ENCODE assay signal across 9 mouse cellular contexts in the genomic region with DNA sequence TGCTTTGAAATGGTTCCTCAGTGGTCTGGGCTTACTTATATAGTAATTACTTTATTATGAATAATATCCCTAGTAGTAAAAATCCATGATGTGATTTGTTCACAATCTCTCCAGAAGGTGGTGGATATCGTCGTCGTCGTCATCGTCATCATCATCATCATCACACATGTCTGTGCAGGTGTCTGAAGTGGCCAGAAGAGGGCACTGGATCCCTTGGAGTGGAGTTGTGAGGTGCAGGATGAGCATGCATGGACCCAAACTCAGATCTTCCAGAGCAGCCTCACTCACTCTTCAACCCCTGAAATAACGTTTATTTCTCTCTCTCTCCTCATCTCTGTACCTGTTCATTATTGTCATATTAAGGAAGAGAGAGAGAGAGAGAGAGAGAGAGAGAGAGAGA. TPM values are rescaled to one million over a fixed set of nuclear protein-coding genes. Genes with fewer than 3 reads are reported as not detected.
A peak's percentile ranks its signal among the peaks of the same experiment; 100 is the strongest.
DNase-seq lines count a peak whose midpoint lies in the region; ATAC-seq and TF ChIP-seq lines count a peak whose summit lies in the region.
"Had no signal": no experiment of that assay in that cellular context is flagged by ENCODE, and none has a peak within 500 bp of the region (broad histone marks: within the 10 kb centered on the region; RNA-seq: fewer than 3 reads in every experiment).

No protein-coding gene starts in this region.

- H3K4me1 ChIP-seq in forebrain, embryonic 15.5 days, result peaks cover 5% of the 10 kb centered on the region; the same call in 1 of the 2 replicates
- H3K4me1 ChIP-seq: liver, embryonic 15.5 days had no signal

- H3K27me3 ChIP-seq in forebrain, embryonic 15.5 days, result no peaks in the 10 kb centered on the region
- H3K27me3 ChIP-seq: liver, embryonic 15.5 days had no signal

- H3K27ac ChIP-seq in forebrain, embryonic 15.5 days (replicated peaks), result no peak overlapping the region
- H3K27ac ChIP-seq: liver, embryonic 15.5 days had no signal

- no peaks in the 10 kb centered on the region for H3K36me3 ChIP-seq in forebrain, embryonic 15.5 days
- H3K36me3 ChIP-seq: liver, embryonic 15.5 days had no signal

- H3K4me3 ChIP-seq in forebrain, embryonic 15.5 days, result no peak overlapping the region
- H3K4me3 ChIP-seq: liver, embryonic 15.5 days had no signal

- 11% methylated on average over 6 of the region's 6 CpGs for WGBS in forebrain, embryonic 15.5 days

- peak; percentile 64; the same call in 1 of the 2 replicates for ATAC-seq in forebrain, embryonic 15.5 days (replicated peaks)

- TF ChIP-seq CTCF in brain, embryonic 14.5 days (IDR thresholded peaks at IDR 0.05; ENCODE audit: borderline replicate concordance, extremely low read depth, insufficient read depth, insufficient read length), result peak; percentile 78

- no peak overlapping the region for H3K9ac ChIP-seq in forebrain, embryonic 15.5 days (replicated peaks)
- H3K9ac ChIP-seq: liver, embryonic 15.5 days had no signal

- intact Hi-C loops in heart, postnatal 25 days (cut with DNase I), result no loop called here

- peak; percentile 15 for DNase-seq in heart, postnatal 4 days
- no peak for DNase-seq in heart, postnatal 25 days (ENCODE audit: low spot score)
- peak; percentile 80 for DNase-seq in brain, embryonic 14.5 days (ENCODE audit: low read depth)
- peak; percentile 11 to 54 for DNase-seq in layer of hippocampus, adult 18-20 months (ENCODE audit: low spot score in 2 of 2)
- DNase-seq in lung, postnatal 14 days, result peak; percentile 18
- DNase-seq in right cerebral cortex, postnatal 25 days, result peak; percentile 25
- DNase-seq in spleen, adult 18-20 months, result no peak

- peak overlapping the region; percentile 14; the same call in 1 of the 2 replicates for H3K4me2 ChIP-seq in forebrain, embryonic 15.5 days (replicated peaks)
- H3K4me2 ChIP-seq: liver, embryonic 15.5 days had no signal

- H3K9me3 ChIP-seq in forebrain, embryonic 15.5 days, result no peaks in the 10 kb centered on the region
- H3K9me3 ChIP-seq: liver, embryonic 15.5 days had no signal

- TF ChIP-seq POLR2A in brain, embryonic 14.5 days (IDR thresholded peaks at IDR 0.05; ENCODE audit: borderline replicate concordance, extremely low read depth, insufficient read depth, insufficient read length, poor library complexity, severe bottlenecking), result no peak

RNA-seq across cellular contexts. Expression of gene Olfr1357, which starts 14.4 kb away (rescaled TPM):
- not detected for total RNA-seq in heart, postnatal 4 days (2021)
- not detected for total RNA-seq in heart, postnatal 25 days (2021)
- not detected in 2 replicates for polyA plus RNA-seq in brain, embryonic 14.5 days (2012; rRNA removed)
- polyA plus RNA-seq in forebrain, embryonic 15.5 days (2015; fragmentation: Nextera tagmentation; extraction: Ambion mirVana), result not detected in 2 replicates
- total RNA-seq in layer of hippocampus, adult 18-20 months (2021), result not detected
- polyA plus RNA-seq: liver, embryonic 15.5 days had no signal

RNA-seq across cellular contexts. Expression of gene Syde1, which starts 40.5 kb away (rescaled TPM):
- total RNA-seq in heart, postnatal 4 days (2021), result 10 to 100 TPM; 21.4 to 22.0 TPM
- total RNA-seq in heart, postnatal 25 days (2021), result 10 to 100 TPM; 12.8 to 13.7 TPM
- polyA plus RNA-seq in brain, embryonic 14.5 days (2012; rRNA removed), result 9.1 and 9.5 TPM in 2 replicates
- polyA plus RNA-seq in forebrain, embryonic 15.5 days (2015; fragmentation: Nextera tagmentation; extraction: Ambion mirVana), result 3.6 TPM in 2 replicates
- total RNA-seq in layer of hippocampus, adult 18-20 months (2021), result 1 to 10 TPM; 6.8 to 8.2 TPM

RNA-seq across cellular contexts. Expression of gene Ilvbl, which starts 58.2 kb away (rescaled TPM):
- 10 to 100 TPM; 64.9 to 74.5 TPM for total RNA-seq in heart, postnatal 4 days (2021)
- total RNA-seq in heart, postnatal 25 days (2021), result 10 to 100 TPM; 32.9 to 34.9 TPM
- polyA plus RNA-seq in brain, embryonic 14.5 days (2012; rRNA removed), result 44.6 and 45.2 TPM in 2 replicates
- polyA plus RNA-seq in forebrain, embryonic 15.5 days (2015; fragmentation: Nextera tagmentation; extraction: Ambion mirVana), result 39.7 and 40.6 TPM in 2 replicates
- 10 to 100 TPM; 27.3 to 33.4 TPM for total RNA-seq in layer of hippocampus, adult 18-20 months (2021)

Comparison
In these comparisons a context has a peak if more than half of its experiments do, and no peak if none do; other contexts are left out.
1. DNase-seq: peak in heart, postnatal 4 days (single experiment), brain, embryonic 14.5 days (single experiment), layer of hippocampus, adult 18-20 months (2 of 2), lung, postnatal 14 days (single experiment) and right cerebral cortex, postnatal 25 days (single experiment); none in heart, postnatal 25 days (single experiment) and spleen, adult 18-20 months (0 of 2).